Mouse (Mus musculus) embryo, embryonic 11.5 days (tissue): ENCODE measurements around the gene Cracr2b.

Experiments used
- DNase-seq: peaks from one replicate; pipeline ENCODE4 v3.0.0-alpha.2; 2012; ENCODE audit warnings: low read depth, low spot score

The Cracr2b gene

GRCm38 (mm10) chr7:141454967-141455551 is 5.8 kb upstream of the Cracr2b start, which contains the start of gene Pnpla2:
Pnpla2 (plus strand) TSS chr7:141455198.
- peak; percentile 84 for DNase-seq

GRCm38 (mm10) chr7:141455610-141456314 is 5.1 kb upstream of the Cracr2b start:
- no peak for DNase-seq

DNA sequence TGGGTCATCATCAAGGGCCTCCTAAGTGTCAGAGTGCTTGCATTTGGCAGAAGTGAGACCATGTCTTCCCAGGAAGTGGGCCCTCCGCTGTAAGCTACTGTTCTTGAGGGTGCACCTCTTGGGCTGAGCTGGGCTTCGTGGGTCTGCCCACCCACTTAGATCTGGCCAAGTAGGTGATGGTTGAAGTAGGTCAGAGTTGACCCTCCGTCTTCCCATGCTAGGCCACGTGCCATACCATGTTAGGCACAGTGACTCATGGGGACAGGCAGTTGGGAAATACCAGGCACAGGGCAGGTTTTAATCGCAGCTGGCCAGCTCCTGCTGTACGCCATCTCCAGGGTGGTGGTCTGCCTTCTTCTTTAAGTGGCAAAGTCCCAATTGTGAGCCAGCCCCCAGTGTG is 4.2 kb upstream of the Cracr2b start:
- DNase-seq = no peak

DNA sequence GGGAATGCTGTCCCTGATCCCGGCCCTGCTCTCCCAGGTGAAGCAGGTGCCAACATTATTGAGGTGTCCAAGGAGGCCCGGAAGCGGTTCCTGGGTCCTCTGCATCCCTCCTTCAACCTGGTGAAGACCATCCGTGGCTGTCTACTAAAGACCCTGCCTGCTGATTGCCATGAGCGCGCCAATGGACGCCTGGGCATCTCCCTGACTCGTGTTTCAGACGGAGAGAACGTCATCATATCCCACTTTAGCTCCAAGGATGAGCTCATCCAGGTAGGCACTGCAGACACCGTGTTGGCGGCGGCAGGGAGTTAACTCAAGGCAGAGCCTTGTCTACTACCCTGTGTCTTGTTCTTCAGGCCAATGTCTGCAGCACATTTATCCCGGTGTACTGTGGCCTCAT is 3.7 kb upstream of the Cracr2b start:
- DNase-seq = no peak

DNA sequence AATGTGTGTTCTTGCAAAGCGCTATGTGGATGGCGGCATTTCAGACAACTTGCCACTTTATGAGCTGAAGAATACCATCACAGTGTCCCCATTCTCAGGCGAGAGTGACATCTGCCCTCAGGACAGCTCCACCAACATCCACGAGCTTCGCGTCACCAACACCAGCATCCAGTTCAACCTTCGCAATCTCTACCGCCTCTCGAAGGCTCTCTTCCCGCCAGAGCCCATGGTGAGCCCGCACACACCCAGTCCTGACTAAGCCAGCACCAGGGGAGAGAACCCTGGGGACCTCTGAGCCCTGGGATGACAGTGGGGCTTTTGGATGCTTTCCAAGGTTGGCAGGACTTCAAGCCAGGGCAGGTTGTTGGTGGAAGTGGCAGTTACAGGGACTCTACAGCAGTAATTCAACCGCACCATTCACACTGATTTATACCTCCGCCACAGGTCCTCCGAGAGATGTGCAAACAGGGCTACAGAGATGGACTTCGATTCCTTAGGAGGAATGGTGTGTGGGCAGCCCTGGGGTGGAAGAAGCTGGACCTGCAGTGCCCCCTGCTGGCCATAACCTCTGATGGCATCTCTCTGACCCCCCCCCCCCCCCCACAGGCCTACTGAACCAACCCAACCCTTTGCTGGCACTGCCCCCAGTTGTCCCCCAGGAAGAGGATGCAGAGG is 2.8 kb upstream of the Cracr2b start:
- no peak for DNase-seq

DNA sequence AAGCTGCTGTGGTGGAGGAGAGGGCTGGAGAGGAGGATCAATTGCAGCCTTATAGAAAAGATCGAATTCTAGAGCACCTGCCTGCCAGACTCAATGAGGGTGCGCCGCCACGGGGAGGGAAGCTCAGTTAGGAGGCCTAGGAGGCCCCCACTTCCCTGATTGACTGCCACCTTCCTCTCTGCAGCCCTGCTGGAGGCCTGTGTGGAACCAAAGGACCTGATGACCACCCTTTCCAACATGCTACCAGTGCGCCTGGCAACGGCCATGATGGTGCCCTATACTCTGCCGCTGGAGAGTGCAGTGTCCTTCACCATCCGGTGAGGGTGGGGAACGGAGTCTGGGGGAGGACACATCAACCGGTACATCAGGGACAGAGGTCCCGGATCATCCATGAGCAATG is 2.2 kb upstream of the Cracr2b start:
- DNase-seq = no peak

- DNase-seq = no peak
These were observed 1.6 kb upstream of the Cracr2b start for GRCm38 (mm10) chr7:141459301-141459711.

GRCm38 (mm10) chr7:141460001-141460390 is 898 bp upstream of the Cracr2b start:
- no peak for DNase-seq

- DNase-seq = no peak
These were observed 833 bp downstream of the Cracr2b start for GRCm38 (mm10) chr7:141461521-141462332.

DNA sequence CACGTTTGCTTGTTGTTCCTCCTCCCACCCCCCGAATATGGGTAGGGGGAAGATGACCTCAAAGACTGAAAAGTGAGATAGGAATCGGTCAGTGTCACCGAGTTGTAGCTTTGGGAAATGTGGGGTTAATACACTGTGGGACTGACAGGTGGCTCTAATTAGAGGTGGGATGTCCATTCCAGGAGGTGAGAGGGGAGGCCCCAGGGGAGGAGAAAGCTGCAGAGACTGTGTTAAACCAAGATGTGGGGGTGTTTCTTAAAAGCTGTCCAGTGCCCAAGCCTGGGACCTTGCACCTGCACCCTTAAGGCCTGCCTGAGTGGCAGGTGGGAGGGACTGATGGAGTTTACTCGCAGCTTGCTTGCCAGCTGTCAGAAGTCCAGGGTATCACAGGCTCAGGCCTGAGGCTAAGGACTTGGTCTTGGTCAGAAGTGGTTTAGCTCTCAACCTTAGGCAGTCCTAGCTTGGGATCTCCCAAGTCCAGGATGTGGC is 1.5 kb downstream of the Cracr2b start:
- DNase-seq = no peak

GRCm38 (mm10) chr7:141463824-141464602 is 3.1 kb downstream of the Cracr2b start:
- no peak for DNase-seq

- no peak for DNase-seq
These were observed 3.8 kb downstream of the Cracr2b start for GRCm38 (mm10) chr7:141464603-141465201.

DNA sequence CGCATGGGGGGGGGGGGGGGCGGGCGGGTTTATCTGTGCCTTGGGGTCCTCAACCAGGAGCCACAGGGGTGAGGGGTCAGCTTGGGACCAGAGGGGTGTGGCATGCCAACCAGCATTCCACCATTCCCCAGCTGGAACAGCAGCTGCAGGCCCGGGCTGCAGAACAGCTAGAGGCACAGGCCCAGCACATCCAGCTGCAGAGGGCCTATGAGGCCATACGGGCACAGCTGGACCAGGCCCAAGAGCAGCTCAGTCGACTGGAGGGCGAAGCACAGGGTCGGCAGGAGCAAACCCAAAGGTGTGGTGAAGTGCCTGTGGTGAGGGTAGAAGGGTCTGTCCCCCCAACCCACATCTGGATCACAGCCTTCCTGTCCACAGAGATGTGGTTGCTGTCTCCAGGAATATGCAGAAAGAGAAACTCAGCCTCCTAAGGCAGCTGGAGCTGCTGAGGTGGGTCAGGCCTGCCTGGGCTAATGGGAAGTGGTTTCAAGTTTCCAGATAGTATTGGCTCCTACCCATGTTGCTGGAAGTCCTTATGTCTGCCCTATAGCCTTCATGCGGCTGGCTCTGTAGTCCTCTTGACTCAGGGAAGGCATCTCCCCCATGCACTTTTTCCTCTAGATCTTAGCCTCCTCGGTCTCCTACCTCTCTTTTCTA is 4.6 kb downstream of the Cracr2b start:
- no peak for DNase-seq

DNA sequence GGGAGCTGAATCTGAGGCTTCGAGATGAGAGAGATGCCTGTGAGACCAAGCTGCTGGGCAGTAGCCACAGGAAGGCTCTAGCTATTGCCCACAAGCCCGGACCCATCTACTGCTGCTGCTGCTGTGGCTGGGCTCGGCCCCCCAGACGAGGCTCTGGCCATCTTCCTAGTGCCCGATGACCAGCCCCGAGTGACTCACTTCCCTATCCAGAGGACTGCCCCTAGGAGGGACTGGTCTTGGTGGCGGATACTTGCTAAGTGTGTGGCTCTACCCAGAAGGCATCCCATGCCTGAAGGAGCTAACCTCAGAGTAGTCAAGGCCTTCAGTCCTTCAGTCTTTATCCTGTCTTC is 5.1 kb downstream of the Cracr2b start:
- no peak for DNase-seq

DNA sequence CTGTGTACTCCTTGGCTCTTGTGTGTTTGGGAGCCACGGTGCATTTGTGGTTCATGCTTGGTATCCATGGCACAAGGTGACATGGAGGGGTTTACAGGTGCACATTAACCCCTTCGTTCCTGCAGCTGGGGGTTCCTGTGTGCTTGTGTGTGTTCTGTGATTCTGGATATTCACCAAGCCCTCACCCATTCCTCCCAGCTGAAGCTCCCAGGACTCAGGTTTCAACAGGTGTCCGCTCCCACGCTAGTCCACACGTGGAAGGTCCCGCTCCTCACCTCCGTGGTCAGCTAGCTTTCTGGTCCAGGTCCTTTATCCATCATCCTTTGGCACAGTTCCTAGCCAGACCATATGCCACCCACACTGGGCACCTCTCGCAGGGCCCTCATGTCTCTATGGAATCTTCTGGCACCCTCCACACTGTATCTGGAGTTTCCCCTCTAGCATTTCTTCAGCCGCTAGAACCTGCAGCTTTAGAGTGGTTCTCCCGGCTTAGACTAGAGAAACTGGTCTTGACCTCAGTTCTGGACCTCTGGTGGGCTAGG is 5.8 kb downstream of the Cracr2b start:
- DNase-seq = no peak

DNA sequence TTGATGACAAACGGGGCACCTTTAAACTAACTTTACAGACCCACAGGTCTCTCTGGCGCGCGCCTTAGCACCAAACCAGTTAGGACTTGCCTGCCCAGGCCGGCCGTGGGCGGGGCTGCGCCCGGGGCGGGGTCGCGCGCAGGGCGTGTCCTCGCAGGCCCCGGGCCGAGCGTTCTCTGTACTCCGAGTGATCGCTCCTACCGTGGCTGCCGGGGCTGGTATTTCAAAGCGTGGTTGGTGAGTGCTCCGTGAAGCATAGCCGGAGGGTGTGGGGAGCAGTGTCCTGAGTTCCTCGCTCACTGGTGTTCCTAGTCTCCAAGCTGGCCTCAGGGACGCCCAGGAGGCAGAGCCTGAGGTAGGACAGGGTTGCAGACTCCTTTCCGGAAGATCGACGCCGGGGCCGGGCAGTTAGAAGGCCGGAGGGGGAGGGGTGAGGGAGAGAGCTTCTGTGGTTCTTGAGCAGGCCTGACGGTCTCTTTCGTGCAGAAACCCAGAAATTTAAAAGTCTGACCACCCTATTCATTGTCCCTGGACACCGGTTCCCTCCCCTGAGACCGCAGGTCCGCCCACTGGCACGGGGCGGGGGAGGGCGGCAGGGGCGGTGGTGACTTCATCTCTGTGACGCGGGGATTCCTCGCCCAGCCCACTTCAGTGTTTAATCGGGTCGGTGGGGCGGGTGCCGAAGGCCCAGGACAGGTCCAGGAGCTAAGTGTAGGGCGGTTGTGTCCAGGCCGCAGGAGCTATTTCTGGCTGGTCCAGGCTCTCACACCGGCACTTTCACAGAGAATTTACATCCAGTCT is 6.5 kb downstream of the Cracr2b start, which contains the start of gene Cd151:
Gene Cd151 (plus strand): TSS at position 163 of the 801 bp plus-strand sequence.
- DNase-seq = peak; percentile 78

- no peak for DNase-seq
These were observed 7.2 kb downstream of the Cracr2b start for GRCm38 (mm10) chr7:141468164-141468521.

- DNase-seq = no peak
These were observed 7.8 kb downstream of the Cracr2b start for GRCm38 (mm10) chr7:141468522-141469211.
